14 mouse cellular contexts compared by ENCODE assay signal in the genomic region with DNA sequence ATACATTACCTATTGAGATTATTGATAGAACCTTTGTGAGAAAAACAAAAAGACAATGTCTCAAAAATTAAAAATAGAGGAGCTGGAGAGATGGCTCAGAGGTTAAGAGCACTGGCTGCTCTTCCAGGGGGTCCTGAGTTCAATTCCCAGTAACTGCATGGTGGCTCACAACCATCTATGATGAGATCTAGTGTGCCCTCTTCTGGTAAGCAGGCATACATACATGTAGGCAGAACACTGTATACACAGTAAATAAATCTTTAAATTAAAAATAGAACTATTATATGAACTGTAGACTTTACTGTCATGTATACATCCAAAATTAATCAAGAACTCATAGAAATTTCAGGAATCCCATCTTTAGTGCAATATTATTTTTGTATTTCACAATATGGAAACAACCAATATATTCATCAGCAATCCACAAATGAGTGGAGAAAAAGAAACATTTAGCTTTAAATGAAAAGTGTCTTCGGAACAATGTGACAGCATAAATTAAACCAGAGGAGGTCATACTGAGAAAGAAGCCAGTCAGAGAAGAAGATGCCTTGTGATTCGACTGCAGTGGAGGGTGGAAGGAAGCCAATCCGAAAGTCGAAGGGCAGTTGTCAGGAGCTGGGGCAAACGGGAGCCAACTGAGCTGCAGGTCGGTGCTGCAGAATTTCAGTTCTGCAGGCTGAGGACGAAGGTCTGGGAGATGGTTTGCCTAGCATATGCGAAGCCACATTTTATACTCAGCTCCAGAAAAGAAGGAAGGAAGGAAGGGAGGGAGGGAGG. TPM values are rescaled to one million over a fixed set of nuclear protein-coding genes. Genes with fewer than 3 reads are reported as not detected.
A peak's percentile ranks its signal among the peaks of the same experiment; 100 is the strongest.
DNase-seq lines count a peak whose midpoint lies in the region; ATAC-seq and TF ChIP-seq lines count a peak whose summit lies in the region.
"Had no signal": no experiment of that assay in that cellular context is flagged by ENCODE, and none has a peak within 500 bp of the region (broad histone marks: within the 10 kb centered on the region; RNA-seq: fewer than 3 reads in every experiment).

No protein-coding gene starts in this region.

- no peaks in the 10 kb centered on the region for H3K4me1 ChIP-seq in lung, postnatal 0 days (ENCODE audit: insufficient read depth, low read depth, low read length)
- H3K4me1 ChIP-seq: hindbrain, embryonic 12.5 days; limb, embryonic 12.5 days; midbrain, embryonic 12.5 days; neural tube, embryonic 13.5 days had no signal

- H3K36me3 ChIP-seq in lung, postnatal 0 days (ENCODE audit: insufficient read depth, low read length): no peaks in the 10 kb centered on the region
- H3K36me3 ChIP-seq: hindbrain, embryonic 12.5 days; limb, embryonic 12.5 days; midbrain, embryonic 12.5 days; neural tube, embryonic 13.5 days had no signal

- no peak overlapping the region for H3K4me3 ChIP-seq in gastrocnemius, adult 2 months
- no peak overlapping the region for H3K4me3 ChIP-seq in lung, postnatal 0 days (ENCODE audit: low read depth, low read length)
- H3K4me3 ChIP-seq: hindbrain, embryonic 12.5 days; limb, embryonic 12.5 days; midbrain, embryonic 12.5 days; neural tube, embryonic 13.5 days had no signal

- H3K9ac ChIP-seq in lung, postnatal 0 days (replicated peaks; ENCODE audit: low read depth): no peak overlapping the region
- H3K9ac ChIP-seq: hindbrain, embryonic 12.5 days; limb, embryonic 12.5 days; midbrain, embryonic 12.5 days; neural tube, embryonic 13.5 days had no signal

- no peak for DNase-seq in gastrocnemius, adult 2 months
- no peak for DNase-seq in gastrocnemius, adult 8-10 months (ENCODE audit: low spot score in 2 of 2)
- DNase-seq in lung, postnatal 0 days (ENCODE audit: low spot score): no peak
- no peak for DNase-seq in lung, postnatal 10 days
- peak; percentile 2 for DNase-seq in adrenal gland, postnatal 25 days
- DNase-seq in naive thymus-derived CD4-positive, alpha-beta T cell, adult 2 months (ENCODE audit: low read depth): peak; percentile 26
- no peak for DNase-seq in frontal cortex, postnatal 14 days (ENCODE audit: low spot score in 2 of 2)
- DNase-seq in left cerebral cortex, postnatal 4 days: no peak
- DNase-seq: kidney, postnatal 4 days; thymus, adult 18-20 months had no signal

- H3K9me3 ChIP-seq in lung, postnatal 0 days (ENCODE audit: low read length): no peaks in the 10 kb centered on the region
- H3K9me3 ChIP-seq: hindbrain, embryonic 12.5 days; limb, embryonic 12.5 days; midbrain, embryonic 12.5 days; neural tube, embryonic 13.5 days had no signal

- H3K4me2 ChIP-seq in lung, postnatal 0 days (replicated peaks; ENCODE audit: low read depth, low read length): no peak overlapping the region
- H3K4me2 ChIP-seq: hindbrain, embryonic 12.5 days; limb, embryonic 12.5 days; midbrain, embryonic 12.5 days; neural tube, embryonic 13.5 days had no signal

- 65% methylated on average over 7 of the region's 8 CpGs for WGBS in lung, postnatal 0 days

- TF ChIP-seq CTCF in gastrocnemius, adult 2 months (IDR thresholded peaks at IDR 0.05): peak; percentile 56
- peak; percentile 48 for TF ChIP-seq CTCF in lung, postnatal 0 days (IDR thresholded peaks at IDR 0.05)

- intact Hi-C loops in gastrocnemius, adult 2 months (cut with DNase I): loop anchor here (2.0 kb wide), 1 partner anchor 71 kb away; no protein-coding TSS in a partner anchor
- intact Hi-C loops in left cerebral cortex, postnatal 4 days (cut with DNase I): no loop called here

- no peak for ATAC-seq in lung, postnatal 0 days

- no peaks in the 10 kb centered on the region for H3K27me3 ChIP-seq in lung, postnatal 0 days (replicated peaks; ENCODE audit: insufficient read depth, low read length)
- H3K27me3 ChIP-seq: hindbrain, embryonic 12.5 days; limb, embryonic 12.5 days; midbrain, embryonic 12.5 days; neural tube, embryonic 13.5 days had no signal

- no peak overlapping the region for H3K27ac ChIP-seq in gastrocnemius, adult 2 months
- H3K27ac ChIP-seq in lung, postnatal 0 days (ENCODE audit: low read length): no peak overlapping the region
- H3K27ac ChIP-seq: hindbrain, embryonic 12.5 days; limb, embryonic 12.5 days; midbrain, embryonic 12.5 days; neural tube, embryonic 13.5 days had no signal

- no peak for TF ChIP-seq EP300 in lung, postnatal 0 days (IDR thresholded peaks at IDR 0.05)

RNA-seq across cellular contexts. Expression of a gene that starts 37.4 kb away (rescaled TPM):
- 10 to 100 TPM; 48.9 to 54.8 TPM for total RNA-seq in gastrocnemius, adult 2 months (2021)
- 10 to 100 TPM; 39.4 to 49.8 (median 47.2) TPM for total RNA-seq in gastrocnemius, adult 8-10 months (2022)
- polyA plus RNA-seq in lung, postnatal 0 days (2015; fragmentation: Nextera tagmentation; extraction: Ambion mirVana): 25.7 and 28.7 TPM in 2 replicates
- 55.7 and 56.2 TPM in 2 replicates for total RNA-seq in adrenal gland, postnatal 25 days (2021)
- total RNA-seq in left cerebral cortex, postnatal 4 days (2021): 10 to 100 TPM; 48.0 to 48.1 TPM

RNA-seq across cellular contexts. Expression of a gene that starts 37.5 kb away (rescaled TPM):
- 1 to 10 TPM; 6.4 to 8.0 TPM for total RNA-seq in gastrocnemius, adult 2 months (2021)
- total RNA-seq in gastrocnemius, adult 8-10 months (2022): 1 to 10 TPM; 5.3 to 7.7 (median 6.6) TPM
- polyA plus RNA-seq in lung, postnatal 0 days (2015; fragmentation: Nextera tagmentation; extraction: Ambion mirVana): 117 and 126 TPM in 2 replicates
- 83.3 and 90.6 TPM in 2 replicates for total RNA-seq in adrenal gland, postnatal 25 days (2021)
- 10 to 100 TPM; 24.4 to 26.0 TPM for total RNA-seq in left cerebral cortex, postnatal 4 days (2021)

Comparison
In these comparisons a context has a peak if more than half of its experiments do, and no peak if none do; other contexts are left out.
1. DNase-seq: peak in adrenal gland, postnatal 25 days (single experiment) and naive thymus-derived CD4-positive, alpha-beta T cell, adult 2 months (single experiment); none in gastrocnemius, adult 2 months (single experiment), gastrocnemius, adult 8-10 months (0 of 2), lung, postnatal 0 days (single experiment), lung, postnatal 10 days (single experiment), frontal cortex, postnatal 14 days (0 of 2) and left cerebral cortex, postnatal 4 days (single experiment).